Mouse (Mus musculus) G1E (cell line): ENCODE results near the gene Cpvl.

ENCODE experiments used
- CTCF ChIP-seq: IDR thresholded peaks from 2 replicates; pipeline ENCODE4 v1.5.1; 2012; ENCODE audit warnings: low read depth, low read length, inconsistent platforms, mixed read lengths
- GATA1 ChIP-seq: IDR thresholded peaks from 2 replicates; pipeline ENCODE4 v1.6.1; 2012; ENCODE audit warnings: borderline replicate concordance, low read length, inconsistent platforms, mixed read lengths
- POLR2AphosphoS5 ChIP-seq: IDR thresholded peaks from 2 replicates; pipeline ENCODE4 v1.6.1; 2012; ENCODE audit warnings: low read depth, low read length, inconsistent platforms; ENCODE audit not compliant: insufficient replicate concordance
- TAL1 ChIP-seq: conservative IDR thresholded peaks from 2 replicates; pipeline ENCODE4 v1.6.1; 2012; ENCODE audit warnings: low read depth, low read length, inconsistent platforms, mixed read lengths

DNA sequence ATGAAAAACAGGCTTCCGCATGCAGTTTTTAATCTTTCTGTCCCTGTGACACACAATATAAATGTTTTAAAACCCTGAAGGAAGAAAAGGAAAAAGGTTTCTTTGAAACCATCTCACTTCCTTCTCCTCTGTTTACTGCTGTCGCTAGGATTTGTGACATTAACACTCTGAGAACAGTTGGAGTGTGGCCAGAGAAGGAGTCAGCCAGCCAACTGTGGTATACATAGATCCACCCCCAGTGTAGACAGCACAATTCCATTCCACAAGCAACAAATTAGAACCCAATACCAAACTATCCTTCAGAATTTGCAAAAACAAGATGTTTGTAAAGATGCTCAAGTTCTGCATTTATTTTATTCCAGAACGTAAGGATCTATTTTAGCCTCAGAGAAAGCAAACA lies 6.7 kb downstream of the Cpvl start:
- TF ChIP-seq TAL1 (no peak), CTCF (no peak), GATA1 (no peak), POLR2AphosphoS5 (no peak)
